Mouse (Mus musculus) cerebellum, postnatal 36 days (tissue): ENCODE measurements around the gene Atp23.

Experiments used
- DNase-seq, 2 experiments: peaks; one replicate each; pipeline ENCODE4 v3.0.0; 2021 to 2022; ENCODE audit warnings: mixed read lengths in 2 of 2

Gene Atp23

DNA sequence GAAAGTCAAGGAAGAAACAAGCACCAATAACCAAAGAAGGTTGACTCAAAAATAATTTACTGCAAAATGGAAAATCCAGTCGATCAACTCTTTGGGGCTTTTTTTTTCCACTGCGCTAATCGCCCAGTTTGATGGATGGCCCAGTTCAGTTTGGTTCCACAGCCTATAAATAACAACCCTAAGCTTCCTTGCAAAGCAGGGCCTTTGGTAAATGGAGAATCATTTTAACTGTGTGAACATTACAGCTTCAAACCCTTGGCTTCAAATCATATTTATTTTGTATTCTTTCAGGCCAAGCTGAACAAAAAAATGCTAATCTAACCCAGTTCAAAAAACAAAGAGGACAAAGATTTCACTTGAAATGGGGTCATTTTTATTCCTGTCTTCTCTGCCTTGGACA, 78.7 kb downstream of the Atp23 start:
- no peak for DNase-seq
